In genomic region chr10:59923493-59923892, GRCm38 (mm10) we compare ENCODE assay signal across 26 mouse cellular contexts.
"Had no signal": no experiment of that assay in that cellular context is flagged by ENCODE, and none has a peak within 500 bp of the region (broad histone marks: within the 10 kb centered on the region; RNA-seq: fewer than 3 reads in every experiment).

No protein-coding gene starts in this region.

- DNase-seq: gastrocnemius, adult 2 months; gastrocnemius, postnatal 10 days; gastrocnemius, postnatal 25 days; heart, adult 18-20 months; heart, postnatal 10 days; heart, postnatal 4 days; kidney, adult 11 months; kidney, adult 2 months; kidney, adult 9 months; kidney, postnatal 14 days; kidney, postnatal 36 days; layer of hippocampus, adult 9-11 months; layer of hippocampus, postnatal 36 days; left cerebral cortex, postnatal 4 days; liver; liver, embryonic 13.5 days had no signal

- H3K27ac ChIP-seq: hindbrain, embryonic 13.5 days; hindbrain, embryonic 15.5 days; hindbrain, postnatal 0 days; kidney, postnatal 0 days; liver, embryonic 13.5 days had no signal

- H3K27me3 ChIP-seq: heart, embryonic 12.5 days; hindbrain, embryonic 13.5 days; hindbrain, embryonic 15.5 days; kidney, embryonic 15.5 days; limb, embryonic 12.5 days; liver, embryonic 13.5 days; liver, embryonic 15.5 days had no signal

- H3K9me3 ChIP-seq: heart, embryonic 10.5 days; heart, embryonic 12.5 days; hindbrain, embryonic 10.5 days; hindbrain, embryonic 13.5 days; hindbrain, embryonic 15.5 days; kidney, embryonic 15.5 days; limb, embryonic 12.5 days; liver, embryonic 13.5 days; liver, embryonic 15.5 days had no signal

- H3K4me3 ChIP-seq: gastrocnemius, adult 2 months; heart, embryonic 10.5 days; heart, embryonic 12.5 days; hindbrain, embryonic 10.5 days; hindbrain, embryonic 13.5 days; hindbrain, embryonic 15.5 days; kidney, embryonic 15.5 days; limb, embryonic 12.5 days; liver, embryonic 13.5 days; liver, embryonic 15.5 days had no signal

- H3K36me3 ChIP-seq: heart, embryonic 10.5 days; heart, embryonic 12.5 days; hindbrain, embryonic 10.5 days; hindbrain, embryonic 13.5 days; hindbrain, embryonic 15.5 days; kidney, embryonic 15.5 days; limb, embryonic 12.5 days; liver, embryonic 13.5 days; liver, embryonic 15.5 days had no signal
